Mouse (Mus musculus) c-Kit-positive CD71-positive TER-119-positive erythroid progenitor cells, embryonic 14.5 days (primary cell): ENCODE results near the gene Agap1.
A peak's percentile ranks its signal among the peaks of the same experiment; 100 is the strongest.

ENCODE experiments used
- DNase-seq: peaks from one replicate; pipeline ENCODE4 v3.0.0-alpha.2; 2013; ENCODE audit warnings: low spot score

Gene Agap1

GRCm38 (mm10) chr1:89713681-89714080 is 259.1 kb downstream of the Agap1 start:
- DNase-seq, result no peak

DNA sequence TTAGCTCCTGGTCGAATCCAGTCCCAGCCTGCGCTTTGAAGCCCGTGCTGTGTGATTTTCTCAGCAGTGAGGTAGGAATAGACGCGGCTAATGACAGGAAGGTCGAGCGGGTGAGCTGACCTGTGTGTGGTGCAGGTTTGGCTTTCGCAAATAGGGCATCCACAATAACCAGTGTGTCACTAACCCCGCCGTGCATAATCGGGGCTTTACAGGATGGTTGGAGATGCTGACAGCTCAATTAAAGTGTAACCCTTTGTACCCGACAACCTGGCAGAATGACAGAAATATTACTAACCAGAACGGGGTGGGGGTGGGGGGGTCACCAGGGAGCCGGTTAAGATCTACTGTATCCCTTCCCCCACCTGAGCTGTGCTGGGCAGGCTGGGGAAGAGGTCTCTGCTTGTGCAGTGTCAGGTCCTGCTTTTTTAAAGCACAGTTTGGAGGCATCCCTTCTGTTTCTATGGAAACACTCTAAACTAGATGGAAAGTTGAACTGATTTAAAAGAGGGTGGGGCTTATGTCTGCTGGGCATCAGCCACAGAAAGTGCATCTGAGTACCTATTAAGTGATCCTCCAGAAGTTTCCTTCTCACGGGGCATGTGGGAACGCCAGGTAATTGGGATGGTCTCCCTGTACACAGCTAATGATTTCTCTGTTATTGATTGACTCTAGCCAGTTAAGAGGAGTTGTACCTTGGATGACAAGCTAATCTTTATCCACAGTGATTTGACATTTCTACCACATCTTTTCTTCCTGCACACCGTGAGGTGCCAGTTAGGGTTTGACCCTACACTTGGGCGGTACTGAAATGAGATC is 259.8 kb downstream of the Agap1 start:
- DNase-seq, result no peak

DNA sequence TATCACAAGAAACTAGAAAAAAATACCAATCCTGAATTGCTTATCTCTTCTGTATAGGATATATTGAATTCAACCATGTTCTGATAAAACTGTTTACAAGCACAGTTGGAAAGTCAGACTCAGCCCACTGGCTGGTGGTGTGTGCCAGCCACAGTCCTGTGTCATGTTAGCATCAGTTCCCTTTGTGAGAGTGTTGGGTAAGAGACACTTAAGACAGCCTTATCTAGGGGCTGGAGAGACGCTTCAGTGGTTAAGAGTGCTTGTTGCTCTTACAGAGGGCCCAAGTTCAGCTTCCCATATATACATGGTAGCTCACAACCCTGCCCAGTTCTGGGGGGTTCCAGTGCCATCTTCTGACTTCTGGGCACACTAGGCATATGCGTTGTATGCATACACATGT is 261.6 kb downstream of the Agap1 start:
- no peak for DNase-seq

DNA sequence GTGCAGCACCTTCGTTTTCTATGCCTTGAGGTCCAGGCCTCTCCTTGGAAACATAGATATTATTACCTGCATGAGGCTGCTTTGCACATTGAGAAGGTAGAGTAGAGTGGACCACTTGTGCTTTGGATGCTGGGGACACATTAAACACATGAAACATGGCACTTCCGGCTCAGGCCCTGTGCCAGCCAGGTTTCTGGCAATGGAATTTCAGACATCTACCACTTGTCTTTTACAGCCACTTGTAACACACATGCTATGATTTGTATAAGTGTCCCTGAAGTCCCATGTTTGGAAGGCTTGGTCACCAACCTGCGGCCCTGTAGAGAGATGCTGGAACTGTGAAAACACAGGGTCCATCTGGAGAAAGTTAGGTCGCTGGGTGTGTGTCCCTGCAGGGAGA is 262.5 kb downstream of the Agap1 start:
- no peak for DNase-seq

- no peak for DNase-seq
Observed at GRCm38 (mm10) chr1:89718782-89719403, 264.3 kb downstream of the Agap1 start.

DNA sequence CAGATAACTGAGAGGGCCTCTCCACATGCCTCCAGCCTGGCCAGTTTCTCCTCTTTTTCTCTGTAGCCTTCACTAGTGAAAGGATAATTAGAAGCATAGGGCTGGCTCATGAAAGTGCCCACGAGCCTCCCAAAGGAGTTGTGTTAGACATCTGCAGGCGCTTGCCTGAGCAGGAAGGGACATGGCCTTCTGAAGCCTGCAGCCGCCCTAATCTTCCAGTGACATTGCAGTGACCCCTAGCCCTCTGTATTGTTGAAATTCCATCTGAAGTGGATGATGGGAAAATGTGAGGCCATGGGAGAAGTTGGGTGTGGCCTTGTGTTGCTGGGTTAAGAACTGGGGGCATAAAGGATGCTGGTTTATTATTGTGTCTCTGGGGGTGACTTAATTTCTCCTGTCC is 269.5 kb downstream of the Agap1 start:
- DNase-seq, result no peak

DNA sequence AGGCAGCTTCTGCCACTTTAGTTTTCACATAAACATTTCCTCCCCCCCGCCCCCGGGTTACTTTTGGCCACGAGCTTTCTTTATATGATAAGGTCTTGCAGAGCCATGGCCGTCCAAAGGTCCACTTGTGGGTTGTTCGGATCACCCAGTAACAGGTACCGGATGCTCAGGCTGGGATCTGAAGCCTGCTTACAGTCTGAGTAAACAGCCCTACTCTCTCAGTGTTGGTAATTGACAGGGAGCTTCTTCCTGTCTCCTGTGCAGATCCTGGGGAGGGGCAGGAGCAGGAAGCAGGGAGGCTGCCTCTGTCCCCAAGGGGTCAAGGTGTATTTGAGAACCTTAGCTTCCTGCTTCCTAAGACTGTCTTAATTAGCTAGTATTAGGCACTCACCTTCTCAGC is 269.9 kb downstream of the Agap1 start:
- DNase-seq, result no peak

GRCm38 (mm10) chr1:89724957-89725356 is 270.4 kb downstream of the Agap1 start:
- no peak for DNase-seq

DNA sequence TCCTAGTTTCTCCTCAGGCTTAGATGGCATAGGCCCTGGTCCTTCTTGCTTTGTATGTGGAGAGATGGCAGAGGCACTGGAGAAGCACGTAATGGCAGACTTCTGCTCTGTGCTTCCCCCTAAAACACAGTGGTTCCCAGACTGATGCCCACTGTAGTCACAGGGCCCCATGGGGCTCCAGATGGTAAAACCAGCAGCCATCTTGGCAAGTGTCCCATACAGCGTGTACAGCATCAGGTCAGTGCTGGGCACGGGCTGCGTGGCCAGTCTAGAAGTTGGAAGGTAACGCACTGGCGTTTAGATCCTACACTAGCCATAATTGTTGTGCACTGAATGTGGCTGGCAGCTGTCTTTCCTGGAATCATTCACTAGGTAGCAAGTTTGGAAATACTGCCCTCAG is 273.9 kb downstream of the Agap1 start:
- DNase-seq, result no peak

DNA sequence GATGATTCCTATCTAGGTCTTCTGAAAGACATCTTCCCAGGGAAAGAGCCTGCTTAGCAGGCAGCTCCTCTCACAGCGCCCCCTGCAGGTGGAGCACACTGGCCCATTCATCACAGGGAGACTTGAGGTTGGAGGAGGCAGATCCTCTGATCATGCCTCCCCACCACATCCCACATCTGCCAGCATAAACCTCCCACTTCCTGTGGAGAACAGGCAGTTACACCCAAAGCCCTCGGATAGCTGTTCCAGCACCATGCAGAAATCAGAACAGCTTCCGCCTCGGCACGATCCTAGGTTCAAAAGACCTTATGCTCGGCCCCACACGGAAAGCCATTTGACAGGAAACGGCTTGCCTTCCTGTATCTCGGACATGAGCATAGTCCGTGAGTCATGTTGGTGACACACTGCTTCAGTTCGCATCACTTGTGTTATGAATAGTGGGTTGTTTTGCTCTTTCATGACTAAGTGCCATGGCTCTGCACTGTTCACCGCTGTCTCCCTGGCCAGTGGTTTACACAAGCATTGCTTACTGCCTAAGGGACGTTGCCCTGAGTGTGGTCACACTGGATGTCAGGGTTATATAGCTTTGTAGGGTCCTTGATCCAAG is 276.1 kb downstream of the Agap1 start:
- peak; percentile 10 for DNase-seq

- no peak for DNase-seq
Observed at GRCm38 (mm10) chr1:89734368-89734767, 279.8 kb downstream of the Agap1 start.

- no peak for DNase-seq
Observed at GRCm38 (mm10) chr1:89735146-89735545, 280.5 kb downstream of the Agap1 start.

GRCm38 (mm10) chr1:89736021-89736420 is 281.4 kb downstream of the Agap1 start:
- DNase-seq, result no peak

- DNase-seq, result no peak
Observed at GRCm38 (mm10) chr1:89739067-89739774, 284.6 kb downstream of the Agap1 start.

DNA sequence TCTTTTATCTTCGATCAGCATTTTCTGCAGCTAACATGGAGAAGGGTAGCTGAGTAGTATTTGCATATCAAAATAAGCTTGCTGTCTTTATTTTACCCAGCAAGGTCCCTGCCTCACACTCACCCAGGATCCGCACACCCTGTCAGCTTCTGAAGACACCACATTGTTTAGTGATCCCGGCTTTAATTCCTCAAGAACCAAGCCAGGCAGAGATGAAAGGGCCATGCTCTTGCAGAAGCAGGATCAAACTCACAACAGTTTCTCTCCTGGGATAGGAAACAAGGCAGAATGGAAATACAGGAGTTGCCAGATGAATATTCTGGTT is 285.1 kb downstream of the Agap1 start:
- no peak for DNase-seq

- DNase-seq, result no peak
Observed at GRCm38 (mm10) chr1:89742359-89742758, 287.8 kb downstream of the Agap1 start.

GRCm38 (mm10) chr1:89746171-89746570 is 291.6 kb downstream of the Agap1 start:
- no peak for DNase-seq

- no peak for DNase-seq
Observed at GRCm38 (mm10) chr1:89749666-89750065, 295.1 kb downstream of the Agap1 start.

- DNase-seq, result no peak
Observed at GRCm38 (mm10) chr1:89750495-89750894, 295.9 kb downstream of the Agap1 start.

GRCm38 (mm10) chr1:89750921-89751320 is 296.3 kb downstream of the Agap1 start:
- no peak for DNase-seq

- no peak for DNase-seq
Observed at GRCm38 (mm10) chr1:89751344-89751743, 296.7 kb downstream of the Agap1 start.

DNA sequence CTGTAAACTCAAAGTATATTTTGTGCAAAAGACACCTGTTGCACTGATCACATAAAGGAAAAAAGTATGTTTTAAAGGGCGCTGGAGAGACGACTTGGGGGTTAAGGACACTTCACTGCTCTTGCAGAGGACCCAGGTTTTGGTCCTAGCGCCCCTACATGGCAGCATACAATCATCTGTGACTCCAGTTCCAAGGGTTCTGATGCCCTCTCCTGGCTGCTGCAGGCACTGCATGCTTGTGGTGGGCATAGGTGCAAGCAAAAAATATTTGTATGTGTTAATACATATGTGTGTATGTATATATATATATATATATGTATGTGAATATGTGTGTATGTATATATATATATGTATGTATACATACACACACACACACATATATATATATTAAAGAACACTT is 298.1 kb downstream of the Agap1 start:
- DNase-seq, result no peak

DNA sequence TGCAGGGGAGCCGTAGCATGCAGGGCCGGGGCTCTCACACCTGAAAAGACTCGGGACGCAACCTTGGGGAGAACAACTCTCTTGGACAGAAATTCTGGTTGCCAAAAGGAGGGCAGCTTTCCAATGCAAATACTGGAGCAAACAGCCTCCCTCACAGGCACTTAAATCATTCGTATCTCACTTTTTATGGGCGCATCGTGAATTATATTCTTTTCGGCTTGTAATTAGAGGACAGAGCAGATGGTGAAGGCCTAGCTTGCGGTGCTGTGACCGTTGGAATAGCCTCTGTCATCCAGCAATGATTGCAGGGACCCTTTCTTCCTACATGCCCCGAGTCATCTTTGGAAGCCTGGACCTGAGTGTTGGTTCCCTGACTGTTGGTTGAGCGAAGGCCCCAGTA is 300.8 kb downstream of the Agap1 start:
- DNase-seq, result no peak
